Mouse (Mus musculus): ENCODE measurements around the gene Kctd12.
A peak's percentile ranks its signal among the peaks of the same experiment; 100 is the strongest.

Gene Kctd12

DNA sequence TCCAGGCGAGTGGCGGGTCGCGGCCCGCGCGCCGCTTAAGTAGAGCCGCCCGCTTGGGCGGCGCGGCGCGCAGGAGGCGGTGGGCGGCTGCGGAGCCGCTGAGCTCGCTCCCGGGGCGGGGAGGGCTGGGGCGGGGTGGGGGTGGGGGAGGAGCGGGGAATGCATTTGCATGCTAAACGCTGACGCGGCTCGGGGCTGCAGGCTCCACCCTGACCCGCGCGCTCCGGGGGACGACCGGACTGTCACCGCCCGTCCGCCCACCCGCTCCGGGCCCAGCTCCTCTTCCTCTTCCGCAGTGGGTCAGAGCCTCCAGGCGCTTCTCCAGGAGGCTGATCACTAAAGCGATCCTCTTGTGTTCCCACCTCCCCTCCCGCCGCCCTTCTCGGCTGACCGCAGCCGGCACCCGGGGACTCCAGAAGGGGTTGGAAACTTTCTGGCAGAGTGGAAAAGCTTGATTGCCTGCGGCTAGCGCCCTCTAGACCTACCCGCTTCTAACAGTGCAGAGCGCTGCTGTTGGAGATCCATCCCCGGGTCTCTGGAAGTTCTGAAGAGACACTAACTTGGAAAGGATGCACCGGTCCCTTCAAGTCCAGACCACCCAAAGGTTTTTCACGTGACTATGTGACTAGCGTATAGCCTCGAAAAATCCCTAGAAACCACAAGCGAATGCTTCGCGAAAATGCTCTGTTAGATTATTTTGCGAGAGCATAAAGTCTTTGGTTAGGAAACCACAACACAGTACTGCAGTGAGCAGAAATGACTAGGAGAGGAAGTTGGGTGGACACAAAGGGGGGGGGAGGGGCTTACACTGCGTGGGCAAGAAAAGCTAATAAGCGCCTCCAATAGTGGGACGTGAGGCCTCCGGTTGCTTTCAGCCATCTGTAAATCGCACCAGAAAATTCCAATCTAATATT, at the start of gene Kctd12:
TSS of gene Kctd12 (minus strand) at position 11 of the 914 bp plus-strand sequence.
- DNase-seq (ENCODE audit: low spot score in 2 of 2) = peak; percentile 47 to 68

GRCm38 (mm10) chr14:103029203-103029602, 46.8 kb upstream of the Kctd12 start:
- no peak for DNase-seq (ENCODE audit: low spot score in 2 of 2)

GRCm38 (mm10) chr14:103020046-103020445, 37.6 kb upstream of the Kctd12 start:
- DNase-seq (ENCODE audit: low spot score in 2 of 2) = no peak

DNA sequence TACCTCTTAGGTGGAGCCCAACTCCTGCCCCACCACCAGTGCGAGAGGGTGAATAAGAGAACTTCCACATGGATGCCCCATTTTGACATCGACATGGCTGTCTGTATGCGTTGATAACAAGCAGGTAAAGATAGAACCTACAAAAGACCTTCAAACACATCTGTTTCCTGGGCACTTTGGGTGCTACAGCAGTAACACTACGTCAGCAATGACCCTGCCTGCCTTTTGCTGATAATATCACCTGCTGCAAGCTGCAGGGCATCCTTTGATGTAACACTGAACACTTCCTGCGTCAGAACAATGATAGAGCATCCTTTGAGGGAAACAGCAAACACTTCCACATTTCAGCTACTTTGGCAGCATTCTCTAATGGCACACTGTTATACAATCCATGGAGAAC, 34.6 kb upstream of the Kctd12 start:
- no peak for DNase-seq (ENCODE audit: low spot score in 2 of 2)

DNA sequence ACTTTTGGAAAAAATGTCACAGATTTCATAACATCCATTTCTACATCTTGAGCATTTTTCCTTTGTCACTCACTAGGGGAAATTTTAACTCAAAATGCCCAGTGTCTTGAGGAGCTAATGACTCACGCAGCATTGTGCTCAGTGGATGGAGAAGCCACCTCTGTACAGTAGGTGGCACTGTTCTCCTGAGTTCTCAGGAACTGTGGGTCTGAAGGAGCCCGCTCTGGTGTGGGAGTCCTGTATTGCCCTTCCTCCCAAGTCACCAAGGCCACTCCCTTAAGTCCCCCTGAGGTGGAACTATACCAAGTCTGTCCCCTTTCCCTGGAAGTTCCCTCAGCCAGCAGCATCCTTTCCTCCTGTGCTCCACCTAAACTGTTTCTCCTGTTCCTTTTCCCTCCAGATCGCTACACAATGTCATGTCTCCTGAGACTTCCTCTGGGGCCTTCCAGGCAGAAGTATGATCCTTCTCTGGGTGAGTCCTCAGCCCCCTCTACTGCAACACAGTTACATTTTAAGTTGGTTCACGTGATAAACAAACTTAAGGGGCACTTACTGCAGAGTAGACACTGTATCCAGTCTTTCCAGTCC, 30.2 kb upstream of the Kctd12 start:
- peak in 1 of 2 experiments; percentile 61 for DNase-seq (ENCODE audit: low spot score in 2 of 2)

DNA sequence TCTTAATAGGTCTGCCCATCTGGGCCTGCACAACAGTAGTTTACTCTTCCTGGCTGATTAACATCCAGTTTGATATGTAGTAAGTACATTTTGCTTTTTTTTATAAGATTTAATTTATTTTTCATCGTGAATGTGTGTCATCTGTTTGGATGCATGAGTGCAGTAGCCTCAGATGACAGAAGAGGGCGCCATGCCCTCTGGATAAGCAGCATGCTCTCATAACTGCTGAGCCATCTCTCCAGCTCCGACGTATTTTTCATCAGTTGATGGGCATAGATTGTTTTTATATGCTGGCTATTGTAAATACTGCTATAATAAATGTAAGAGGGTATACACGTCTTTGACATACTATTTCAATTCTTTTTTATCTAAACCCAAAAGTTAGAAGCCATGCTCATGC, 29.3 kb upstream of the Kctd12 start:
- peak in 1 of 2 experiments; percentile 16 for DNase-seq (ENCODE audit: low spot score in 2 of 2)

- DNase-seq (ENCODE audit: low spot score in 2 of 2) = no peak
Observed at GRCm38 (mm10) chr14:103007737-103008136, 25.3 kb upstream of the Kctd12 start.

DNA sequence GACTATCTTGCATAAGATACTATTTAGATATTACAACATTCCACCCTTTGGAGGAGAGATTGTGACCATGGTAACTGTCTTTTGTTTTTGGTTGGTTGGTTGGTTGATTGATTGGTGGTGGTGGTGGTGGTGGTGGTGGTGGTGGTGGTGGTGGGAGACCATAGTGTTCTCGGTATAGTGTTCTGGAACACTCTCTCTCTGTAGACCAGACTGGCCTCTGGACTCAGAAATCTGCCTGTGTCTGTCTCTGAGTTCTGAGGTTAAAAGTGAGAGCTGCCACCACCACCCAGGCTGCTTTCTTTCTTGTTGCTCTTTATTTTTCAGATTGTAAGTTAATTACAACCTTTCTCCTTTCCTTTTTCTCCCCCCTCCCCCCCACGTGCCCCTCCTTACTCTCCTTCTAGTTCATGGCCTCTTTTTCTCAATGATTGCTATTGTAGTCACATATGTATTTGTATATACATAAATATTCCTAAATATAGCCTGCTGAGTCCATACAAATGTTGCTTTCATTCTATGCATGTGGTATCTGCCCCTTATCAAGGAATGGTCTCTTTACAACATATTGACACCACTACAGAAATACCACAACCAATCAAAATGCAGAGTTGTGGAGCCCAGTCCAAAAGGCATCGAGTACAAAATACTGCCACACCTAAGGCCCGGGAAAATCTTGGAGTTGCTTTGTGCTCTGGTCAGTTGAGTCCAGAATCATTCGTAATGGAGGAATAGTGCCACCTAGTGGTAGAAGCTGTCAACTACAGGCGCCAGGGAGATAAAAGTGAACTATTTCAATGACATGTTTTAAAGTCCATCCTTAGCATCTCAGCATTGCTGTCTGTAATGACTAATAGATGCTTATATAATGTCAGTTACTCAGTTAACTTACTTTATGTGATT, 12.5 kb upstream of the Kctd12 start:
- peak; percentile 73 to 87 for DNase-seq (ENCODE audit: low spot score in 2 of 2)

- DNase-seq (ENCODE audit: low spot score in 2 of 2) = no peak
Observed at GRCm38 (mm10) chr14:102990765-102991164, 8.3 kb upstream of the Kctd12 start.

DNA sequence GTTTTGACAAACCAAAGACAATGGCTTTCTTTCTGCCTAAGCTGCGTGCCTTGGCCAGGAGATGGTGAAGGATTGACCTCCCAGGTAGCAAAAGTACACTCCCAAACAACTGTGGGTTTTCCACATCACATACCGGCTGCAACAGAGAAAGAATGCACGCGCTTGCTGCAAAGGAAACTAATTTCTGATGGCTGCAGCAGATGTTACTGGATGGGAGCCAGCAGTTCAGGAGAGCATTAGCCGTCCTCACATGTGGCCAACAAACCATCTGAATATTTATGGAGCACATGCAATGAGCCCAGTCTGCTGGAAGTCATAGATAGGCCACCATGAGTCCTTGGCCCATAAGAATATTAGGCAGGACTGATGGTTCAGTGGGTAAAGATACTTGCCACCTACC, 7.4 kb upstream of the Kctd12 start:
- no peak for DNase-seq (ENCODE audit: low spot score in 2 of 2)

DNA sequence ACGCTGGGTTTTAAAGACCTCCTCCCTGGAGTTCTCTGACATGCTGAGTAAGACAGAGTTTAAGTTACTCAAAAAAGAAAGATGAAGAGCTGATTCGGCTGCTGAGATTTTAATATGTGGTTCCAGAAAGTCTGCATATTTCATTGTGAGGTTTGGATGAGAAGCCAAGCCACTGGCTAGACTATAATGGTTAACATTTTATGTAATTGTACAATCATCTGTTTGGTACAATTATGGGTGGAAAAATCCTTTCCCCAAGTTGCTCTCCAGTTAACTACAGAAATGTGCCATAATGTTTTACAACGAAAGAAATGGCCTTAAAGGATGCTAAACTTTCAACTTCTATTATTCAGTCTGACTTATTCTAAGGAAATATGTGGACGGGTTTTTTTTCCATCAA, 6.8 kb upstream of the Kctd12 start:
- DNase-seq (ENCODE audit: low spot score in 2 of 2) = no peak

DNA sequence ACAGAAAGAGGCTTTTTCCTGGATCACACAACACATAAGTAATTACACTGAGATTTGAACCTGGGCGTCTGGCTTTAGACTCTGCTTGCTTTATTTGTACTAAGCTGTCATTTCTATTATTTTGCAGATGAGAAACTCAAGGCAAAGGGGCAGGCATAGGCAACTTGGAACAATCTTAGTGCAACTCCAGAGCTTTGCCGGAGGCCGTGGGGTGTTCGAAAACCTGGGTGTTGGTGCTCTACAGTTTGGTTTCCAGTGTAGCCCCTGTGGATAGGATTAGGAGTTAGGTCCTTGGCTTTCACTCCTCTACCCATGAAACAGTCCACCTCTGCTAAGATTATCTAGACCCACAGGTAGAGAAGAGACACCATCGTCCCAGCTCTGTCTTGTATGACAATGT, 5.2 kb upstream of the Kctd12 start:
- DNase-seq (ENCODE audit: low spot score in 2 of 2) = no peak

GRCm38 (mm10) chr14:102983686-102984085, 1.2 kb upstream of the Kctd12 start:
- DNase-seq (ENCODE audit: low spot score in 2 of 2) = no peak

DNA sequence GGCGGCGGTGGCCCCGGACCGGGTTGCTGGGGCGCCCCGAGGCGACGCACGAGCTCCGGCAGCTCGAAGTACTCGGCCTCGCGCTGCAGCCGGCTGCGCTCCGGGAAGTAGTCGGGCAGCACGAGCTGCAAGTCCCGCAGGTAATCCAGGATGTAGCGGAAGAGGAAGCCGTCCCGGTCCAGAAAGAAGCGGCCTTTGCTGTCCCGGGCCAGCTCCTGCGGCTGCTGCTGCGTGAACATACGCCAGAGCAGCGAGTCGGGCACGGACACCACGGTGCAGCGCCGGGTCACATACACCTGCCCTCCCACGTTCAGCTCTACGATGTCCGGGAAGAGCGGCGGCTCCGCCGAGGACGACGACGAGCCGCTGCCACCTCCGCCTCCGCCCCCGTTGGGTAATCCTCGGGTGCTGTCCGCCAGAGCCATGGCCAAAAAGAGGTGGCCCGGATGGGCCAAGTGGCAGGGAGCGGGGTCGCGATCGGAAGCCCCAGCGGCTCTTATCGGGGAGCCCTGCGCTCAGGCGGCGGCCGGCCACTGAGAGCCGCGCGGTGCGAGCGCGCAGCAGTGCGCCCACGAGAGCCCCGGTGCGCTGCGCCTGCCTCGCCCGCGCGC, 316 bp downstream of the Kctd12 start:
- peak in 1 of 2 experiments; percentile 51 for DNase-seq (ENCODE audit: low spot score in 2 of 2)

DNA sequence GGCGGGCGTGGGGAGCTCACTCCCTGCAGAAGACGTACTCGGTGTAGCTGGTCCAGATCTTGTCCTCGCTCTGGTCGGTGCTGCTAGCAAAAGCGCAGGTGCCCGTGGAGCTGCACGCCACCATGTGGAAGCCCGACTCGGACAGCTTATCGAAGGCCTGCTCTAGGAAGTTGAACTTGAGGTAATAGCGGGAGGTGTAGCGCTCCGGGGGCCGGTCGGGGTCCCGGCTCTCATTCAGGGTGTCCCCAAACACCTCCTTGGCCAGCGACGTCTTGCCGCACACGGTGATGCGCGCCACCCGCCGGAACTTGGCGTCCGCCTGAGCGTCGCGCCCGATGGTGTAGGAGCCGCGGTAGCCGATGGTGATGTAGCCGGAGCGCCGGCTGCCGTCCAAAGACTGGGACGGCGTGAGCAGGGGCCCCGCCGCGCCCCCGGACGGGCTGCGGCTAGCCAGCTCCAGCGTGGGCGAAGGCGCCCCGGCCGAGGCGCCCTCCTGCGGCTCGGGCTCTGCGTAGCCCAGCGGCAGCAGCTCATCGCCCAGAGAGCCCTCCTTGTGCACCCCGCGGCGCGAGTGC, 909 bp downstream of the Kctd12 start:
- peak; percentile 40 to 73 for DNase-seq (ENCODE audit: low spot score in 2 of 2)

- no peak for DNase-seq (ENCODE audit: low spot score in 2 of 2)
Observed at GRCm38 (mm10) chr14:102980986-102981385, 1.5 kb downstream of the Kctd12 start.

DNA sequence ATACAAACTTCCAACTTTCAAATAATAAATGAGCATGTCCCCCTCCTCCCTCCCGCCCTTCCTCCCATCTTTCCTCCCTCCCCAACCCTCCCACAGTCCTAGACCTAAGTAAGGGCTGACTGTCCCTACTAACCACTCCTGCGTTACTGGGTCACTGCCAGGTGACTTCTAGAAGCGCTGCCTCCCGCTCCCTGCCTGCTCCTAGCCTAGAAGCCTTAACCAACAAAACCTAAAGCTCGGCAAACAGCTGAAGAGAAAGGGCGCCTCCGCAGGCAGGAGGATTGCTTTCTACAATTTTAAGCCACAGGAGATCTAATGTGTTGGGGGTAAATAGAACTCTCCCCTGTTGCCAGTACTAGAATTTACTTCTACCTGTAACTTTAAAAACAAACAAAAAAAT, 2.0 kb downstream of the Kctd12 start:
- DNase-seq (ENCODE audit: low spot score in 2 of 2) = peak in 1 of 2 experiments; percentile 37

DNA sequence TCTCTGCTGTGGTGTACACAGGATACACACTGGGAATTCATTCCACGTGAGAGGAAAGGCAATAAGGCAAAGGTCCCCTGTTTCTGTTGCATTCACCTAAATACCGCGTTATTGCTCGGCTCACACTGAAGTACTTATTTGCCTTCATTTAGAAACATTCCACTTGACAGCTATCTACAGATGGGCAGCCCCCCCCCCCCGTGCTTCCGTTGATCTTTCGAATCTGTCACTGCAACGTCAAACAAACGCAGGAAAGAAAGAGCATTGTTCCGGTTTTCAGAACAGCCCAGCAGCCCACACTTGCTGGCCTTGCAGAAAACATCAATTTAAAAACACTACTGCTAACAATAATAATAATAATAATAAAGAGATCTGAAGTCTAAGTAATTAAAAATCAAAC, 2.6 kb downstream of the Kctd12 start:
- no peak for DNase-seq (ENCODE audit: low spot score in 2 of 2)

DNA sequence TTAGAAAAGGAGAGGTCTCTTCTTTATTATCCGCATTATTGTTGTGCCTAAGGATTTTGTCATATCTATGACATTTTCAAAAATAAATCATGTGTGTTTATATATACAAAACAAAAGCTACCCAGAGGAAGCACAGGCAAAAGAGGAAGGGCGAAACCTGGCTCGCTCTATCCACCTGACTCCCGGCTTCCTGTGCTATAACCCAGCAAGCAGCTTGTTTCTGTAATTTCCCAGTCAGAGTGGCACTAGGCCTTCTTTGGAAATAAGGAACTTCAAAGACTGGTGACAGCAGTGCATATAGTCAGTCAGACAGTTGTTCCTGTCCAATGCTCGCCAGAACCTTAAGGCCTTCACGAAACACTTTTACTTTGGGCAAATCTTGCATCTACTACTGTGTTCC, 6.6 kb downstream of the Kctd12 start:
- DNase-seq (ENCODE audit: low spot score in 2 of 2) = no peak

- no peak for DNase-seq (ENCODE audit: low spot score in 2 of 2)
Observed at GRCm38 (mm10) chr14:102968824-102969223, 13.6 kb downstream of the Kctd12 start.

GRCm38 (mm10) chr14:102966241-102966640, 16.2 kb downstream of the Kctd12 start:
- DNase-seq (ENCODE audit: low spot score in 2 of 2) = no peak
